In genomic region chr2:73566989-73567605, GRCm38 (mm10) we compare ENCODE assay signal across 9 mouse cellular contexts. TPM values are rescaled to one million over a fixed set of nuclear protein-coding genes. Genes with fewer than 3 reads are reported as not detected.
DNase-seq lines count a peak whose midpoint lies in the region; ATAC-seq and TF ChIP-seq lines count a peak whose summit lies in the region.
"Had no signal": no experiment of that assay in that cellular context is flagged by ENCODE, and none has a peak within 500 bp of the region (broad histone marks: within the 10 kb centered on the region; RNA-seq: fewer than 3 reads in every experiment).

No protein-coding gene starts in this region.

- no peak overlapping the region for H3K27ac ChIP-seq in CH12.LX (ENCODE audit: insufficient read depth, low read depth)
- no peak overlapping the region for H3K27ac ChIP-seq in intestine, postnatal 0 days (ENCODE audit: low read depth, low read length)
- no peak overlapping the region for H3K27ac ChIP-seq in liver, embryonic 13.5 days
- no peak overlapping the region for H3K27ac ChIP-seq in neural tube, embryonic 12.5 days

- H3K9me3 ChIP-seq in CH12.LX (replicated peaks; ENCODE audit: low read length), result no peaks in the 10 kb centered on the region
- H3K9me3 ChIP-seq in intestine, postnatal 0 days (ENCODE audit: control insufficient read depth), result no peaks in the 10 kb centered on the region
- H3K9me3 ChIP-seq in liver, embryonic 13.5 days (replicated peaks), result no peaks in the 10 kb centered on the region
- H3K9me3 ChIP-seq in neural tube, embryonic 12.5 days, result no peaks in the 10 kb centered on the region

- peak; percentile 80 for DNase-seq in 3T3-L1 (ENCODE audit: low read depth, low spot score)
- peak; percentile 67 for DNase-seq in CH12.LX (ENCODE audit: extremely low read depth)
- peak; percentile 78 to 86 for DNase-seq in cerebellum, postnatal 10 days
- DNase-seq in frontal cortex, postnatal 36 days (ENCODE audit: low spot score in 2 of 2), result peak; percentile 58 to 81
- DNase-seq in liver, embryonic 13.5 days, result peak; percentile 34
- no peak for DNase-seq in yolk sac, embryonic 10.5 days (ENCODE audit: low spot score)

- peaks cover 2% of the 10 kb centered on the region for H3K27me3 ChIP-seq in CH12.LX (replicated peaks)
- no peaks in the 10 kb centered on the region for H3K27me3 ChIP-seq in intestine, postnatal 0 days (replicated peaks; ENCODE audit: control insufficient read depth, insufficient read depth, low read length)
- H3K27me3 ChIP-seq in liver, embryonic 13.5 days, result peaks cover 2% of the 10 kb centered on the region; the same call in 1 of the 2 replicates
- no peaks in the 10 kb centered on the region for H3K27me3 ChIP-seq in neural tube, embryonic 12.5 days (replicated peaks)

- peak overlapping the region; percentile 41; the same call in 1 of the 2 replicates for H3K9ac ChIP-seq in CH12.LX (ENCODE audit: insufficient read depth, low read depth)
- 0 out of 2 replicates have a peak overlapping the region, but pooled peaks have one; percentile 34 for H3K9ac ChIP-seq in intestine, postnatal 0 days (ENCODE audit: low read depth, low read length)
- no peak overlapping the region for H3K9ac ChIP-seq in liver, embryonic 13.5 days
- no peak overlapping the region for H3K9ac ChIP-seq in neural tube, embryonic 12.5 days

- ATAC-seq in intestine, postnatal 0 days, result peak; percentile 49; the same call in 1 of the 2 replicates
- 0 out of 2 replicates have a peak, but pooled peaks have one; percentile 48 for ATAC-seq in liver, embryonic 13.5 days (ENCODE audit: low read depth)
- no peak for ATAC-seq in neural tube, embryonic 12.5 days (ENCODE audit: low FRiP score, low read depth)

- no peaks in the 10 kb centered on the region for H3K36me3 ChIP-seq in CH12.LX (replicated peaks in 1 of 2; ENCODE audit: control insufficient read depth in 1 of 2, insufficient read depth in 1 of 2, low read length in 1 of 2)
- no peaks in the 10 kb centered on the region for H3K36me3 ChIP-seq in intestine, postnatal 0 days (ENCODE audit: control insufficient read depth, insufficient read depth)
- H3K36me3 ChIP-seq in liver, embryonic 13.5 days, result no peaks in the 10 kb centered on the region
- H3K36me3 ChIP-seq in neural tube, embryonic 12.5 days, result no peaks in the 10 kb centered on the region

- WGBS in intestine, postnatal 0 days, result 15% methylated on average over 8 of the region's 8 CpGs
- 19% methylated on average over 8 of the region's 8 CpGs for whole genome bisulfite sequencing in liver, embryonic 13.5 days (ENCODE audit: insufficient replicate concordance)
- WGBS in neural tube, embryonic 12.5 days, result 25% methylated on average over 8 of the region's 8 CpGs

- no peak for TF ChIP-seq POLR2A in CH12.LX (IDR thresholded peaks at IDR 0.05; ENCODE audit: low read depth, low read length)

- dilution Hi-C loops in CH12.LX (cut with MboI; ENCODE audit: extremely low pct_ligation_motif_present, extremely low pct_unique_long_range_greater_than_20kb, low sequenced_read_pairs), result no loop called here

- TF ChIP-seq EP300 in CH12.LX (IDR thresholded peaks at IDR 0.05; ENCODE audit: low read length), result no peak

- TF ChIP-seq CTCF in CH12.LX (conservative IDR thresholded peaks at IDR 0.05 in 1 of 2, IDR thresholded peaks at IDR 0.05 in 1 of 2; ENCODE audit: low read depth in 2 of 2, low read length in 2 of 2), result peak; percentile 66 to 89
- peak; percentile 93 for TF ChIP-seq CTCF in intestine, postnatal 0 days (IDR thresholded peaks at IDR 0.05; ENCODE audit: low read depth)

- peak; percentile 66 for TF ChIP-seq RAD21 in CH12.LX (IDR thresholded peaks at IDR 0.05; ENCODE audit: low read depth, low read length)

- in situ Hi-C loops in CH12.LX (cut with MboI; ENCODE audit: low pct_ligation_motif_present, low pct_unique_long_range_greater_than_20kb, low sequenced_read_pairs), result loop anchor here (25.0 kb wide), 1 partner anchor 320 kb away; the partner anchor contains the start of gene Atf2

- peaks cover 6 to 26% of the 10 kb centered on the region in 2 experiments; a peak in 3 of 4 replicates for H3K4me1 ChIP-seq in CH12.LX (ENCODE audit: control insufficient read depth in 1 of 2, insufficient read depth in 2 of 2)
- no peaks in the 10 kb centered on the region for H3K4me1 ChIP-seq in intestine, postnatal 0 days (replicated peaks; ENCODE audit: control insufficient read depth, insufficient read depth, low read length)
- no peaks in the 10 kb centered on the region for H3K4me1 ChIP-seq in liver, embryonic 13.5 days (replicated peaks)
- no peaks in the 10 kb centered on the region for H3K4me1 ChIP-seq in neural tube, embryonic 12.5 days

- no peaks in the 10 kb centered on the region for H3K79me2 ChIP-seq in CH12.LX (replicated peaks; ENCODE audit: control insufficient read depth, extremely low read depth, insufficient read depth, poor library complexity, severe bottlenecking)

- peak overlapping the region; percentile 80 for H3K4me2 ChIP-seq in CH12.LX (ENCODE audit: insufficient read depth, low read depth, poor library complexity, severe bottlenecking)
- H3K4me2 ChIP-seq in intestine, postnatal 0 days (replicated peaks; ENCODE audit: low read depth), result peak overlapping the region; percentile 59
- peak overlapping the region; percentile 40 for H3K4me2 ChIP-seq in liver, embryonic 13.5 days
- peak overlapping the region; percentile 10; the same call in 1 of the 2 replicates for H3K4me2 ChIP-seq in neural tube, embryonic 12.5 days (replicated peaks)

- peak overlapping the region; percentile 11 to 51 (median 44) for H3K4me3 ChIP-seq in CH12.LX (replicated peaks in 1 of 3; ENCODE audit: low read depth in 2 of 3, low read length in 2 of 3, poor library complexity in 1 of 3)
- peak overlapping the region; percentile 25 for H3K4me3 ChIP-seq in intestine, postnatal 0 days (ENCODE audit: low read depth, low read length)
- H3K4me3 ChIP-seq in liver, embryonic 13.5 days (replicated peaks), result peak overlapping the region; percentile 19
- H3K4me3 ChIP-seq in neural tube, embryonic 12.5 days, result no peak overlapping the region

TF ChIP-seq in CH12.LX, 34 proteins besides CTCF, POLR2A, EP300 and RAD21:
- TF ChIP-seq SIN3A (IDR thresholded peaks at IDR 0.05; ENCODE audit: low read length), result no peak
- TF ChIP-seq NRF1 (IDR thresholded peaks at IDR 0.05; ENCODE audit: low read depth, low read length), result 0 out of 2 replicates have a peak, but pooled peaks have one; percentile 9
- TF ChIP-seq NELFE (IDR thresholded peaks at IDR 0.05; ENCODE audit: low read depth, low read length), result 0 out of 2 replicates have a peak, but pooled peaks have one; percentile 42
- TF ChIP-seq SMC3 (IDR thresholded peaks at IDR 0.05; ENCODE audit: low read depth, low read length), result peak; percentile 71
- TF ChIP-seq JUND (conservative IDR thresholded peaks at IDR 0.05; ENCODE audit: low read depth, low read length), result 0 out of 2 replicates have a peak, but pooled peaks have one; percentile 21
- peak; percentile 54; the same call in 1 of the 2 replicates for TF ChIP-seq ELF1 (IDR thresholded peaks at IDR 0.05; ENCODE audit: low read depth, low read length)

RNA-seq across cellular contexts. Expression of gene Chrna1, which starts 13.0 kb away (rescaled TPM):
- total RNA-seq in CH12.LX (2012; rRNA removed) (0.04 TPM in 1 of 2 replicates, not detected in the other), CH12.LX (2014; rRNA removed) (not detected in 2 replicates)
- not detected in 2 replicates for polyA plus RNA-seq in CH12.LX (2012; ENCODE audit: insufficient read length, low read depth)
- 0.08 and 0.12 TPM in 2 replicates for polyA plus RNA-seq in intestine, postnatal 0 days (2015; fragmentation: Nextera tagmentation; extraction: Ambion mirVana)
- 0.39 and 0.44 TPM in 2 replicates for polyA plus RNA-seq in liver, embryonic 13.5 days (2015; fragmentation: Nextera tagmentation; extraction: Ambion mirVana)
- polyA plus RNA-seq in neural tube, embryonic 12.5 days (2016; fragmentation: Nextera tagmentation; extraction: Ambion mirVana), result 1.2 and 1.7 TPM in 2 replicates
- polyA plus RNA-seq: large intestine, adult 2 months had no signal

RNA-seq across cellular contexts. Expression of gene Wipf1, which starts 37.6 kb away (rescaled TPM):
- total RNA-seq in CH12.LX (2012; rRNA removed), result 18.3 and 19.2 TPM in 2 replicates
- 18.8 and 21.8 TPM in 2 replicates for total RNA-seq in CH12.LX (2014; rRNA removed)
- 88.7 and 95.0 TPM in 2 replicates for polyA plus RNA-seq in CH12.LX (2012; ENCODE audit: insufficient read length, low read depth)
- 9.9 and 10.3 TPM in 2 replicates for polyA plus RNA-seq in intestine, postnatal 0 days (2015; fragmentation: Nextera tagmentation; extraction: Ambion mirVana)
- 3.4 and 4.6 TPM in 2 replicates for polyA plus RNA-seq in liver, embryonic 13.5 days (2015; fragmentation: Nextera tagmentation; extraction: Ambion mirVana)
- 5.0 and 5.8 TPM in 2 replicates for polyA plus RNA-seq in neural tube, embryonic 12.5 days (2016; fragmentation: Nextera tagmentation; extraction: Ambion mirVana)

Comparison
In these comparisons a context has a peak if more than half of its experiments do, and no peak if none do; other contexts are left out.
1. H3K4me2 ChIP-seq: peak in every context shown above with its lines; median percentile 80 in CH12.LX; 59 in intestine, postnatal 0 days; 40 in liver, embryonic 13.5 days; 10 in neural tube, embryonic 12.5 days.
2. H3K9ac ChIP-seq: peak in CH12.LX (single experiment) and intestine, postnatal 0 days (single experiment); none in liver, embryonic 13.5 days (single experiment) and neural tube, embryonic 12.5 days (single experiment).